24 mouse cellular contexts compared by ENCODE assay signal in genomic region chr1:72942351-72942750, GRCm38 (mm10).
DNase-seq lines count a peak whose midpoint lies in the region; ATAC-seq and TF ChIP-seq lines count a peak whose summit lies in the region.
"Had no signal": no experiment of that assay in that cellular context is flagged by ENCODE, and none has a peak within 500 bp of the region (broad histone marks: within the 10 kb centered on the region; RNA-seq: fewer than 3 reads in every experiment).

No protein-coding gene starts in this region.

- ATAC-seq in lung, embryonic 14.5 days (ENCODE audit: insufficient read depth) = no peak
- no peak for ATAC-seq in liver, embryonic 11.5 days (replicated peaks; ENCODE audit: low FRiP score)
- ATAC-seq: forebrain, embryonic 15.5 days; intestine, embryonic 15.5 days had no signal

- intact Hi-C loops in left cerebral cortex, postnatal 10 days (cut with DNase I) = no loop called here

- H3K4me3 ChIP-seq in lung, embryonic 14.5 days (ENCODE audit: low read depth, low read length) = no peak overlapping the region
- H3K4me3 ChIP-seq in liver, embryonic 11.5 days (ENCODE audit: low read depth, low read length) = no peak overlapping the region
- H3K4me3 ChIP-seq: forebrain, embryonic 15.5 days; hindbrain, embryonic 15.5 days; intestine, embryonic 15.5 days; kidney, embryonic 15.5 days; limb, embryonic 15.5 days; neural tube, embryonic 12.5 days had no signal

- peaks cover 13% of the 10 kb centered on the region for H3K4me1 ChIP-seq in lung, embryonic 14.5 days (ENCODE audit: insufficient read depth)
- peaks cover 16% of the 10 kb centered on the region for H3K4me1 ChIP-seq in liver, embryonic 11.5 days (replicated peaks; ENCODE audit: control insufficient read depth, insufficient read depth, low read length)

- no peaks in the 10 kb centered on the region for H3K9me3 ChIP-seq in lung, embryonic 14.5 days (ENCODE audit: low read depth, low read length)
- H3K9me3 ChIP-seq in liver, embryonic 11.5 days (ENCODE audit: control insufficient read depth, low read length) = no peaks in the 10 kb centered on the region
- H3K9me3 ChIP-seq: forebrain, embryonic 15.5 days; hindbrain, embryonic 15.5 days; intestine, embryonic 15.5 days; kidney, embryonic 15.5 days; limb, embryonic 15.5 days; neural tube, embryonic 12.5 days had no signal

- no peaks in the 10 kb centered on the region for H3K36me3 ChIP-seq in lung, embryonic 14.5 days (ENCODE audit: insufficient read depth)
- no peaks in the 10 kb centered on the region for H3K36me3 ChIP-seq in liver, embryonic 11.5 days (ENCODE audit: control insufficient read depth, insufficient read depth, low read length)
- H3K36me3 ChIP-seq: forebrain, embryonic 15.5 days; hindbrain, embryonic 15.5 days; intestine, embryonic 15.5 days; kidney, embryonic 15.5 days; limb, embryonic 15.5 days; neural tube, embryonic 12.5 days had no signal

- DNase-seq in gastrocnemius, postnatal 25 days = peak; percentile 22
- no peak for DNase-seq in gastrocnemius, postnatal 4 days (ENCODE audit: low spot score in 2 of 2)
- peak; percentile 21 for DNase-seq in lung, embryonic 14.5 days
- no peak for DNase-seq in lung, postnatal 14 days
- peak; percentile 36 for DNase-seq in brain, adult 2 months (ENCODE audit: low read depth, low spot score)
- peak; percentile 21 for DNase-seq in heart, postnatal 4 days
- DNase-seq in left cerebral cortex, postnatal 10 days (ENCODE audit: extremely low spot score in 1 of 2, low spot score in 2 of 2) = no peak
- DNase-seq in liver, embryonic 11.5 days (ENCODE audit: low spot score) = no peak
- DNase-seq: adrenal gland, adult 8-10 months; B cell, adult 2 months; cerebellum, adult 18-20 months; cerebellum, postnatal 25 days; embryo, embryonic 11 days; kidney, postnatal 4 days; right cerebral cortex, adult 18-20 months; thymus, postnatal 25 days had no signal

- H3K9ac ChIP-seq in lung, embryonic 14.5 days = no peak overlapping the region
- H3K9ac ChIP-seq in liver, embryonic 11.5 days (ENCODE audit: low read depth, low read length) = no peak overlapping the region
- H3K9ac ChIP-seq: forebrain, embryonic 15.5 days; hindbrain, embryonic 15.5 days; intestine, embryonic 15.5 days; kidney, embryonic 15.5 days; limb, embryonic 15.5 days; neural tube, embryonic 12.5 days had no signal

- no peaks in the 10 kb centered on the region for H3K27me3 ChIP-seq in lung, embryonic 14.5 days (ENCODE audit: insufficient read depth, low read length)
- no peaks in the 10 kb centered on the region for H3K27me3 ChIP-seq in liver, embryonic 11.5 days (replicated peaks; ENCODE audit: control insufficient read depth, insufficient read depth, low read length)
- H3K27me3 ChIP-seq: forebrain, embryonic 15.5 days; hindbrain, embryonic 15.5 days; intestine, embryonic 15.5 days; kidney, embryonic 15.5 days; limb, embryonic 15.5 days; neural tube, embryonic 12.5 days had no signal

- TF ChIP-seq CTCF in lung, embryonic 14.5 days (IDR thresholded peaks at IDR 0.05; ENCODE audit: low read depth) = no peak

- peak overlapping the region; percentile 3; the same call in 1 of the 2 replicates for H3K27ac ChIP-seq in lung, embryonic 14.5 days (ENCODE audit: low read depth)
- H3K27ac ChIP-seq in liver, embryonic 11.5 days (ENCODE audit: low read depth, low read length) = no peak overlapping the region
- H3K27ac ChIP-seq: forebrain, embryonic 15.5 days; hindbrain, embryonic 15.5 days; intestine, embryonic 15.5 days; kidney, embryonic 15.5 days; limb, embryonic 15.5 days; macrophage; neural tube, embryonic 12.5 days had no signal

- WGBS in lung, embryonic 14.5 days = 69% methylated on average over 9 of the region's 9 CpGs
- WGBS in liver, embryonic 11.5 days = 84% methylated on average over 9 of the region's 9 CpGs

- no peak overlapping the region for H3K4me2 ChIP-seq in lung, embryonic 14.5 days
- no peak overlapping the region for H3K4me2 ChIP-seq in liver, embryonic 11.5 days
- H3K4me2 ChIP-seq: forebrain, embryonic 15.5 days; hindbrain, embryonic 15.5 days; intestine, embryonic 15.5 days; kidney, embryonic 15.5 days; limb, embryonic 15.5 days; midbrain, embryonic 11.5 days; neural tube, embryonic 12.5 days had no signal

Comparison
In these comparisons a context has a peak if more than half of its experiments do, and no peak if none do; other contexts are left out.
1. DNase-seq: peak in gastrocnemius, postnatal 25 days (single experiment), lung, embryonic 14.5 days (single experiment), brain, adult 2 months (single experiment) and heart, postnatal 4 days (single experiment); none in gastrocnemius, postnatal 4 days (0 of 2), lung, postnatal 14 days (single experiment), left cerebral cortex, postnatal 10 days (0 of 2) and liver, embryonic 11.5 days (single experiment).